Mouse (Mus musculus) left cerebral cortex, postnatal 36 days (tissue): ENCODE data around the gene Snd1. TPM values are rescaled to one million over a fixed set of nuclear protein-coding genes. Genes with fewer than 3 reads are reported as not detected.
"Not testable (repeated sequence)": the region's sequence is repeated elsewhere in the genome, so short reads cannot be mapped to it uniquely, and the experiment has no call there.

Source experiments
- DNase-seq, 2 experiments: peaks; one replicate each; pipeline ENCODE4 v3.0.0; 2021 to 2022; ENCODE audit warnings: low spot score in 2 of 2, mixed read lengths in 1 of 2
- intact Hi-C: fragments of 180-260 bp; cut with DNase I; formaldehyde crosslinking; loops from one replicate; pipeline ENCODE4 v1.15.1; 2025
- total RNA-seq, 2 experiments: library from RNA; stranded (reverse); gene quantifications; 2 replicates each; pipeline ENCODE4 v1.2.3; 2021

Gene Snd1
- total RNA-seq, 2 experiments from 2014 or later: 81.3 to 82.8 TPM

DNA sequence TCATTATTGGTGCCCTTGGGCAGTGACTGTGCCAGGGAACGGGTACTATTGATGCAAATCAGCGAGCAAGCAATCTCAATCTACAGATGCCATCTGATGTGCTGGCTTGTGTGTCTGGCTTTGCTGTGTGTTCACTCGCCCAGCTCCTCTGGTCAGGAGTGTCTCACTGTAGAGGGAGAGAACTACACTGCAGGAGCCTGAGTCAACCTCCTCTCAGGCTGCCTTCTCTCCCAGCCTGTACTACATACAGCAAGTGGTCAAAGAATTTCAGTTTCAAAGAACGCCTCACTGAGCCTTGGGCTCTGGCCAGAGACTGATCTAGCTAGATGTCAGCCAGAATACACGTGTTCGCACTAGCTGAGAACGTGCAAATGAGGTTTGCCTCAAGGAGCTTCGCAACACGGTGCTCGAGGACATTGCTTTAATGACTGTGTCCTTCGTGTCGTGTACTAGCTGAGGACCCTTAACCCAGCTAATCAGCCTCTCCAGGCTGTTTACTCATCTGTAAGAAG lies 420.1 kb downstream of the Snd1 start:
- DNase-seq: no peak
- intact Hi-C loops: loop anchor here (5.0 to 10.0 kb wide), 2 partner anchors 58 to 360 kb away; no protein-coding TSS in a partner anchor

DNA sequence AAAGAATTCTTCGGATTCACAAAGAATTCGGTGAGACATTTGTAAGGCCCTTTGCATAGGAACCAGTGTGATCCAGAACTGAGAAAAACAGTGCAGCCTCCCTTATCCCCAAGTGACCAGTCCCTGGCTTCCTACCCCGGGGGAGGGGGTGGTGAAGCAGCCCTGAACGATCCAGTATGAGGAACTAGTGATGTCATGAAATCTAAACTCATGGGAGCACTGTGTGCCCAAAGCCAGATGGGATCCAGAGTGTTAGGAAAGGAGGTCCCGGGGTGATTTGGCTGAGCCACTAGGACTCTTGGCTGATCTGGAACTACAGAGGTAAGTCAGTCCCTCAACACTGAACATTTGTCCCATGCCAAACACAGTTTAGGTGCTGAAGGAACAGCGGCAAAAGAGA lies 420.8 kb downstream of the Snd1 start:
- intact Hi-C loops: loop anchor here (5.0 to 10.0 kb wide), 2 partner anchors 58 to 361 kb away; no protein-coding TSS in a partner anchor
- no peak for DNase-seq

DNA sequence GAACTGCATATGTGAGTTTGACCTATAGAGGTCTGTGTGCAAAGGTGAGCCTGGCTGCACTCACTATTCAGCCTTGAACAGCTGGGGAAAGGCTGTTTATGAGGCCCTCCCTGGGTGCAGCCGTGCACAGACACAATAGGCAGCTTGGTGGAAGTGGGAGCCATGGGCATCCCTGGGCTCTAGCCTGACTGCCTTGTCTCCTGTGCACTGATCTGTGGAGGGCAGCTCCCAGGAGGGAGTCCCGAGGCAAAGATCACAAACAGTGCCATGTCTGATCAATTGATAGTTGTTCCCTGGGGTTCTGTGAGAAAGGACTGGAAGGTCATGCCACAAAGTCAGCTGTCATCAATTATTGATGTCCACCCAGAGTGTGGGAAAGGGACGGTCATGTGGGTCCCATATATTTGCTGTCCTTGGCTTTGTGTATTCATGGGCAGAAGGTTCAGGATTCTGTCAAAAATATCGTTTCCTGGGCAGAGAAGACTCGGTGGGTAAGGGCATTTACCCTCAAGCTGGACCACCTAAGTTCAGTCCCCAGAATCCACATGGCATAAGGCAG lies 421.9 kb downstream of the Snd1 start:
- no peak for DNase-seq
- intact Hi-C loops: loop anchor here (5.0 to 10.0 kb wide), 2 partner anchors 60 to 362 kb away; no protein-coding TSS in a partner anchor

DNA sequence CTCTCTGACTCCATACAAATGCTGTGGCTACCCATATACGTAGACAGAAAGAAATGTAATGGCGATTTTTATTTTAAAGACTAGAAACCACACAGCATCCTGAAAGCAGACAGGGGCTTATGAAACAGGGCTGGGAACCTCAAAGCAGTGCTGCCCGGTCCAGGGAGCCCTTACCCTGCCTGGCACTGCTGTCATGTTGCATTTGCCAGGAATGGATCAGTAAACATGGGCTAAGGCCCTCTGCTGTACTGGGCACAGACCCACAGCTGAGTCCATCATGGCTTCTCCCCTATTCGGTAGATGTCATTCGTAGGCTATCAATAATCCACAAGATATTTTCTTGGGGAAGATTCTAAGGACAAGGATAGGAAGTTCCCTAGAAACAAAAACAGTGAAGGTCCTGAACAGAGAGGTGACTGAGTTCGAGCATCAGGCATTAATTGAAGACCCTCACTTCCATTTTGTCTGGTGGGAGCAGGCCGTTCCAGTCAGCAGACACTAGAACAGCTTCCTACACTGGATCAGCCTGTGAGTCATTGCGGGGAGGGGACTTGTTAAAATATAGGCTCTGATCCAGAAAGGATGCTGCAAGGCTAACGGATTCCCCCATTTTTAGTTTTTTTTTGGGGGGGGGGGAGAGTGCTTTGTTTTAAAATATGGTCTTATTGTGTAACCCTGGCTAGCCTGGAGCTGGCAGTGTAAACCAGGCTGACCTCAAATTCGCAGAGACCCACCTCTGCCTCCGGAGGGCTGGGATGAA lies 422.6 kb downstream of the Snd1 start:
- intact Hi-C loops: loop anchor here (5.0 to 10.0 kb wide), 2 partner anchors 60 to 363 kb away; no protein-coding TSS in a partner anchor
- DNase-seq: no peak

DNA sequence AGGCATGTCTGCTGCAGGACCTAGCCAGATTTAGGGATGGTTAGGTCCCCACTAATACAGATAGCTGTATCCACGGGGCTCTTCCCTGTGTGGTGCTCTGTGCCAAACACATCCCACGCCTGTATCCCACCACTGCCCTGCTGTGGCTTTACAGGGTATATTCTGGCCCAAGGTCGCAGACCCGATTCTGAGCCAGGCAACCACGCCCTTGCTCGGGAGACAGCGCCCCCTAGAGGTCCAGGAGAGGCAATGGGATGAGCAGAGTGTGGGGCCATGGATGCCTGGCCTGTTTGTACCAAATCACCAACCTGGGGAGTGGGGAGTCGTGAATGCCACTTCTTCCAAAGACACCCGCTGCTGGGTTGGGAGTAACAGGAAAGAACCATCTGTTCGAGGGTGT lies 423.9 kb downstream of the Snd1 start:
- intact Hi-C loops: loop anchor here (5.0 to 10.0 kb wide), 2 partner anchors 62 to 364 kb away; no protein-coding TSS in a partner anchor
- DNase-seq: peak; percentile 30 to 42

DNA sequence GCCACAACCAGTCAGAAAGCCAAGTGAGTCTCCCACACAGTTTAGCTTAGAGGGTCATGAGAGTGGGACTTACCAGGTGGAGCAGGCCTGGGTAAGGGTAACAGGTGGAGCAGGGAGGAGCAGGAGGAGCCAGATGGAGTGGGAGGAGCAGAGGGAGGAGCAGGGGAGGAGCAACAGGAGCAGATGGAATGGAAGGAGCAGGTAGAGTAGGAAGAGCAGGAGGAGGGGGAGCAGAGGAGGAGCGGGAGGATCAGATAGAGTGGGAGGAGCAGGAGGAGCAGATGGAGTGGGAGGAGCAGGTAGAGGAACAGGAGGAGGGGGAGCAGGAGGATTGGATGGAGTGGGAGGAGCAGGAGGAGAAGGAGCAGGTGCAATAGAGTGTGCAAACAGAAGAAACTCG lies 427.6 kb downstream of the Snd1 start:
- intact Hi-C loops: no loop called here

DNA sequence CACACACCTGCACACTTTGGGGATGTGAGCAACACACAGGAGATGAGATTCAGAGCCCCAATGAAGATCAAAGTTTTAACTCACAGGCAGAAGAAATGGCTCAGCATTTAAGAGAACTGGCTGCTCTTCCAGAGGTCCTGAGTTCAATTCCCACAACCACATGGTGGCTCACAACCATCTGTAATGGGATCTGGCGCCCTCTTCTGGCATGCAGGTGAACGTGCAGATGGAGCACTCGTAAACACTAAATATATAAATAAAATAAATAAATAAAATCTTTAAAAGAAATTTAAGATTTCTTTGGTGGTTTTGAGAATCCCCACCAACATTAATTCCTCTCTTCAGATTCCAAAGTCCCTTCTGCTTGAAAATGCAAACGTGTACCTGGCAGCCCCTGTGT lies 429.5 kb downstream of the Snd1 start:
- intact Hi-C loops: no loop called here
- no peak for DNase-seq

More for the DNA sequence above, 427.6 kb downstream of the Snd1 start:
- no peak for DNase-seq

DNA sequence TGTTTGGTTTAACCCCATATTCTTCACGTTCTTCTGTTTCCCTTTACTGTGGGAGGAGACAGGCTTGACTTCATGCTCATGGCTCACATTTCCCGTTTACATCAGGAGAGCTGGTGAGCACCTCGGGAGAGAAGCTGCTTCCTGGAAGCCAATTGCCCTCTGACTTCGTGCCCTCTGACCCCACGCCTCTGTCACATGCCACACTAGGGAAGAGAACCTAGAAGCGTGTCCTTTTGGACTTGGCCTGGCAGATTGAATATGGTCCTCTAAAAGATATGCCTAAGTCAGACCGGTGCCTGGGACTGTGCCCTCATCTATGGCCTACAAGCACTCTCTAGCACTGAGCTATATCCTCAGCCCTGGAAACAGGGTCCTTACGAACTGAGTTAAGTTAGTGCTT lies 430.4 kb downstream of the Snd1 start:
- DNase-seq: no peak
- intact Hi-C loops: no loop called here

DNA sequence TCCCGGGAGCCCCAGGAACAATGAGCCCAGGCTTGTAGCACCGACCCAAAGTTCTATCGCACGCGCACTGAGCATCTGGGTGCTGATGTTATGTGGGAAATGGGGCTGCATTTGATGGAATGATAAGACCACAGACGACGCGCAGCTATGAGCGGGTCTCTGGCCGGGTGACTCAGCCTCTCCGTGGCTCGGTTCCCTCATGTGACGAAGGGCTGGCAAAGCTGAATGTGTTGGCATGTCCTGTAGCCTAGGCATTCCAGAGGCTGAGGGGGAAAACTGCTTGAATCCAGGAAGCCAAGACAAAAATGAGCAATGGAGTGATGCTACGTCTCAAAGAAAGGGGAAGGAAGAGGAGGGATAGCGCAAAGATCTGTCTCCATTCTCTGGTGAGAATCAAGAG lies 434.9 kb downstream of the Snd1 start:
- intact Hi-C loops: no loop called here

DNA sequence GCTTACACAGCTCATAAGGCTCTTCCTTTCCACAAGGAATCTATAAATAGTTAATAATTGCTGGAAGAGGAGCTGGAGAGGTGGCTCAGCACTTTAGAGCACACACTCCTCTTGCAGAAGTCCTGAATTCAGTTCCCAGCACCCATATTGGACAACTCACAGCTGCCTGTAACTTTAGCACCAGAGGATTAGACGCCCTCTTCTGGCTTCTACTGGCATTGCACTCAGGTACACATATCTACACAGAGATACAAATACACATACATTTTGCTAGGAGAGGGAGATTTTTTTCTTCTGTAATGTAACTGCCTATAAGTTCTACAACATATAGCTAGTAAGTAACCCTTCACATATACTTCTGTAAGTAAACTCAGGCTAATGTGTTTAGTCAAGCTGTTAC lies 440.0 kb downstream of the Snd1 start:
- intact Hi-C loops: no loop called here
- no peak for DNase-seq

More for the DNA sequence above, 434.9 kb downstream of the Snd1 start:
- no peak for DNase-seq

DNA sequence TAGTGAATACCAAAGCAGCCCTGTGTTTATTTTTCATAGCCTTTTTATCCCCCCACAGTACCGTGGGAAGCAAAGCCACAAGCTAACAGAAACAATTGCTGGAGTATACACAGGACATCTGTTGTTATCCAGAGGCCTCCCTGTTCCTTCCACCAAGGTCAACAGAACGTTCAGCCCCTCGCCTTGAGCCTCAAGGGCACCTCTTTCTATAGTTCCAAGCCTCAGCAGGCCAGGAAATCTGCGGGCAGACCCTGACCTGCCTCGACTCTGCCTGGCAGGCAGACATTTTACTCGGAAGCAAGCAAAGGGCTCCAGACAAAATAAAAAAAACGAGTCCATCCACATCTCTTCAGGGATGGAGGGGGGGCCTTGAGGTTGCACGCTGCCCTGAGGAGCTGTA lies 441.7 kb downstream of the Snd1 start:
- no peak for DNase-seq
- intact Hi-C loops: no loop called here

DNA sequence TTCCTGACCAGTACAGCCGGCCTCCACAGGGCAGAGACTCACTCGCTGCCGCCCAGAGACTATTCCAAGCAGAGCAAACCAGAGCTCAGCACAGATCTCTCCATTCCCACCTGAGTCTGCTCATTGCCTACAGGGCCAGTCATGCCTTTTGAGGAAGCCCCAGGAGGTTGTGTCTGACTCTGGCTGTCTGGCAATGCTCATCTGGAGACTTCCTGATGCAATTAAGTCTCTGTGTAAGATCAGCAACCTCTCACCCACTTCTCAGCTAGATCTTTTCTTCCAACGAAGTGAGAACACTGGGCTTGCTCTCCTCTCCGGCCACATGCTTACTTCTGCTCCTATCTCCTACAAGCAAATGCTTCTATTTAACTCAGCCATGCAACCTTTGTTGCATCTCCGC lies 444.4 kb downstream of the Snd1 start:
- intact Hi-C loops: no loop called here
- DNase-seq: no peak

DNA sequence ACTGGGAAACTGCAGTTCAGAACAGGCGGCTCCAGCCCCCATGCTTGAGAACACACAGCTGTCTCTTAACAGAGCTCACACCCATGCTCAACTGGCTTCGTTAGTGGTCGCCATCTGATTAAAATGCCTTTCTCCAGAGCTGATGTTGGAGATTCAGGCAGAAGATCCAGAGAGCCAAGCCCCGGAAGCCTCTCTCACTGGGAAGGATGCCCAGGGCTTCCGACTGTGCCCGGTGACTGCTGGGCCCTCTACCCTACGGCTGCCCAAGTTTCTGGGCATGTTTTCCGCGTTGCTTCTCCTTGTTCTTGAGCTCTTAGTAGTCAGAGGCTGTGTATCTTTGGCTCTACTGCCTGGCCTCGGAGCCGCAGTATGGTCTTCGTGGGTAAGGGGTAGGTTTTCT lies 447.4 kb downstream of the Snd1 start:
- intact Hi-C loops: no loop called here
- no peak for DNase-seq

DNA sequence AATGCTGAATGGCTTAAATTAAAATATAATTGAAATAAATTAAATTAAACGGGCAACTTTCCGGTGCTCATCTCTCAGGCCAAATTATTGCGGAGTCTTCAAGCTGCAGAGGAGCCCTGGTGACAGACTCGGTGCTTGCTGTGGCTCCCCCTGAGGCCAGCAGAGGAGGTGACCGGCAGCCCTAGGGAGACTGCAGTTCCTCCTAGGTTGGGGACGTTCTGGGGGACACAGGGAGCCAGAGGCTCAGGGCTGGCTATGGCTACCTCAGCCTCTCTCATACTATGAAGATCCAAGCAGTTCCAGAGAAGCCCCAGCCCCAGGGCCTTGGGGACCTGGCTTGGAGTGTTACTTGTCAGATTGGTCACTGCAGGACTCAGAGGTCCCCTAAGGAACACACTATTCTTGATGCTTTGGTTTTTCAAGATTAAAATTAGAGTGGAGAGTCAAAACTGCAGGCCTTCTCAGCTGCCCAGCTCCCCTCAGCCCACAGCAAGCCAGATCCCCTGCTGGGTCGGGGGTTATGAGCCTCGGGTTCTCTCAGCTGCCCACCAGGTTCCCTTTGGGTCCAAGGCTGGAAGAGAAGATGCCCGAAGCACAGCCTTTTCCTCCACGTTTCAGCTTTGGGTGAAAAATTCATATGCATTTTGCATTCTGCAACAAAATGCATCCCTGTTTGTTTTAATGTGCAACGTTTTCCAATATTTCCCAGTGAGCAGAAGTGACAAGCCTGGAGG lies 448.3 kb downstream of the Snd1 start:
- no peak for DNase-seq
- intact Hi-C loops: no loop called here

DNA sequence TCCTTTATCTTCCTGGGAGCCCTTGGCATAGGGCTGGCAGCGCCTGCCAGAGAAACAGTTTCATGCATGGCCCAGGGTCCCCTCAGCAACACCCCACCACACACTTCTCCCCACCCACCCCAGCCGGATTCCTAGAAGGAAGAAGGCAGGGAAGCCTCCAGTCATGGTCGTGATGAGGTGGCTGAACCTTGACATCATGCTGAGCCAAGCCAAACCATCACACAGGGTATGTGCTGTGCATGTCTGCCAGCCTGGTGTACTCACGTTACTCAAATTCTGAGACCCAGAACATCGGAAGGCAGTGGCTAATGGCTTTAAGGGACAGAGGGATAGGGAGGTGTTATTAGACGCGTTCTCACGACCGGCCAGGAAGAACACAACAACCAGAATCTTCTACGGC lies 448.9 kb downstream of the Snd1 start:
- intact Hi-C loops: no loop called here
- DNase-seq: no peak

DNA sequence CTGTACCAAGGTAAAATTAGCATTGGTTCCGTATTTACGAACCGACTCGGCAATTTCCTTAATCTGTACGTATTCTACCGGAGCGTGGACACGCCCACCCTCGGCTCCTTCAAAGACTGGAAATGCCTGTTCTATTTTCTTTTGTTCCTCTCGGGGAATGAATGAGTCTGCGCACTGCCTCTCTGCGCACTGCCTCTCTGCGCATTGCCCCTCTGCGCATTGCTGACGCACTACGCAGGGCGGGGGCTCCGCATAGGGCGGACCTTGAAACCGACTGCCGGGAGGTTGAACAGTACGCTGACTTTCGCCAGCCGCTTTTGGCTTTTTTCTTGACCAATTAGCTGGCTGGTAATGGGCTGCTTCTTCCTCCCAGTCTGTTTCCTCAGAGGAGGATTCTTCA lies 453.0 kb downstream of the Snd1 start:
- peak in 1 of 2 experiments; percentile 26 for DNase-seq
- intact Hi-C loops: not testable (repeated sequence)

DNA sequence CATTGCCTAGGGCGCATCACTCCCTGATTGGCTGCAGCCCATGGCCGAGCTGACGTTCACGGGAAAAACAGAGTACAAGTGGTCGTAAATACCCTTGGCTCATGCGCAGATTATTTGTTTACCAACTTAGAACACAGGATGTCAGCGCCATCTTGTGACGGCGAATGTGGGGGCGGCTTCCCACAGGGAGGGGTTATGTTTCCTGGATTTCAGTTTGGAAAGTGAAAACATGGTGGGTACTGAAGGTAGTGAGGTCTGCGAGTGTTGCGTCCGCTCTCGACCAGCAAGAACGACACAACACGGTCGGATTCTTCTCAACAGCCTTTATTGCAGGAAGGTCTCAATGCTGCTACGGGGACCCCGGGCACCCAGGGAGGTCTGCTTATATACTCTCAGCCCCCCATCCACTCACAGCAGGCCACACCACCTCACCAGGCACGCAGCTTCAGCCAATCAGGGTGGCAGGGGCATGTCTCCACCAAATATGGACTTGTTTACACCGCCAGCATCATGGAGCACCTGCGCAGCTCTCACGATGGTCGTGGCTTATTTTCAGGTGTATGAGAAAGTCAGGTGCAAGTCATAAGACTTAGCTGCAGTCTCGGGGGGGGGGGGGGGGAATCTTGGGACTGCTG lies 454.3 kb downstream of the Snd1 start:
- DNase-seq, intact Hi-C loops: not testable (repeated sequence)

DNA sequence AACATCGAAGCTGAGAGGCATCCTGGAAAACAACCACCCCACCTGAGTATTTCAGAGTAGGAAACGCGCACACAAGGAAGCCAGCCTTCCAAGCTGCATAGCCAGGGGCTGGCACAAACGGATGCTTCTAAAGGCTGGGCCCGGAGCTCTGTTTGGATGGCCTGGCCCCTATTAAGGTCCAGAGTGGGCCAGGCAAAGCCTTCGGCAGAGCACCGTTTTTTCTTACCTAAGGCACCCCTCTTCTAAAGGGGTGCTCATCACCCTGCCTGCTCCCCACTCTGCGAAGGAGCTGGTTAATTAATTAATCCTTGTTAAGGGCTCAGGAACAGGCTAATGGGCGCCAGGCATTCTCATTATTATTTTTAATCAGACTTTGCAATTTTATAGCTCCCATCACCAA lies 456.3 kb downstream of the Snd1 start:
- intact Hi-C loops: no loop called here
- DNase-seq: no peak

DNA sequence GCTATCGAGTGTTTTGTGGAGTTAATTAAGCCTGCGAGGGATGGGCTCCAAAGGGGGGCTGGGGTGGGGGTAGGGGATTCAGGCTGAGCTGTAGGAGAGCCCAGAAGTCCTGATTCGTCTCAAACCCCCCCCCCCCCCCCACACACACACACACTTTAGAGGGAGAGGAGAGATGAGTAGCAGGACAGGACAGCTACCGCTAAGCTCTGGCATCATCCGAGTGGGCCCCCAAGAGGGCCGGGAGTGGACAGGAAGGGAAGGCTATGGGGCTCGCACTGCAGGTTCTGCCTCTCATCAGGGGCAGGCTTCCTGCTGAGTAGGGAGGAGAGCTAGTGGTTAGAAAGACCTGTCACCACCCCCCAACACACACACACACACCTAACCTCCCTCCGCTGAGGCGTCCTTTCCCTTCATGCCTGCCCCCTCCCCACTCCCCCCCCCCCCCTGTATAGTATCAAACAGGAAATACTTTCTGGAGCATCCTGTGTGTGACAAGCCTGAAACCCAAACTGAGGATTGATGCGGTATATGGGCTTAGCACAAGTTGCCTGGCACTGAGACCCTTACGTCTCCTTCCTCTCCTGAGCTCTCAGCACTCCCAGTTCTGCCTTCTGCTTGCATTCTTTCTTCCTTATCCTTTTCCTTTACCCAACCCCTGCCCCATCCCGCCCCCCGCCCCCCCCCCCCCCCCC lies 456.8 kb downstream of the Snd1 start:
- DNase-seq: no peak
- intact Hi-C loops: no loop called here
